Mouse (Mus musculus) intestine, embryonic 15.5 days (tissue): ENCODE data around the gene Erbb2. TPM values are rescaled to one million over a fixed set of nuclear protein-coding genes. Genes with fewer than 3 reads are reported as not detected.

Experiments
- ATAC-seq: fragments of 200-750 bp; cut with Nextera tagmentation; 2 replicates; pipeline ENCODE4 v1.8.0; 2017; ENCODE audit warnings: moderate TSS enrichment, moderate library complexity
- H3K27ac ChIP-seq: fragments of 300-500 bp; sonication (generic); 2 replicates; pipeline ENCODE4 v1.5.1; 2015; ENCODE audit warnings: mild to moderate bottlenecking, inconsistent platforms
- H3K27me3 ChIP-seq: fragments of 300-500 bp; sonication (generic); replicated peaks from 2 replicates; pipeline ENCODE4 v1.6.1; 2015; ENCODE audit warnings: inconsistent platforms
- H3K36me3 ChIP-seq: fragments of 300-500 bp; sonication (generic); 2 replicates; pipeline ENCODE4 v1.6.1; 2015; ENCODE audit warnings: inconsistent platforms
- H3K4me1 ChIP-seq: fragments of 300-500 bp; sonication (generic); replicated peaks from 2 replicates; pipeline ENCODE4 v1.6.1; 2015; ENCODE audit warnings: inconsistent platforms
- H3K4me2 ChIP-seq: fragments of 300-500 bp; sonication (generic); replicated peaks from 2 replicates; pipeline ENCODE4 v1.6.1; 2015; ENCODE audit warnings: mild to moderate bottlenecking, inconsistent platforms
- H3K4me3 ChIP-seq: fragments of 300-500 bp; sonication (generic); replicated peaks from 2 replicates; pipeline ENCODE4 v1.5.1; 2015; ENCODE audit warnings: inconsistent platforms
- H3K9ac ChIP-seq: fragments of 300-500 bp; sonication (generic); 2 replicates; pipeline ENCODE4 v1.6.1; 2015; ENCODE audit warnings: inconsistent platforms
- H3K9me3 ChIP-seq: fragments of 300-500 bp; sonication (generic); 2 replicates; pipeline ENCODE4 v1.6.1; 2016; ENCODE audit warnings: inconsistent platforms
- WGBS: fragments of 180-500 bp; shearing (Covaris S2); methylation state at CpG from one replicate; pipeline ENCODE4 v1.1.7; 2015; 5-methylcytosine and 5-hydroxymethylcytosine counted together
- polyA plus RNA-seq: library from polyadenylated mRNA; unstranded; fragments of >200 nt; fragmentation: Nextera tagmentation; extraction: Ambion mirVana; gene quantifications from 2 replicates; pipeline ENCODE4 v1.2.1, GENCODE M21; 2015

The Erbb2 gene
- polyA plus RNA-seq, 1 experiment from 2014 or later: 31.9 TPM

- H3K36me3 ChIP-seq: no peaks in the 10 kb centered on the region
- H3K4me1 ChIP-seq: peaks cover 9% of the 10 kb centered on the region
- 56% methylated on average over 14 of the region's 14 CpGs for WGBS
- H3K9ac ChIP-seq: peak overlapping the region; percentile 8; the same call in 1 of the 2 replicates
- H3K4me3 ChIP-seq: no peak overlapping the region
- no peak overlapping the region for H3K4me2 ChIP-seq
- no peaks in the 10 kb centered on the region for H3K9me3 ChIP-seq
- H3K27me3 ChIP-seq: peaks cover 30% of the 10 kb centered on the region
- ATAC-seq: no peak
- H3K27ac ChIP-seq: no peak overlapping the region
Observed at GRCm38 (mm10) chr11:98387056-98387577, 25.2 kb upstream of the Erbb2 start.

- no peak overlapping the region for H3K27ac ChIP-seq
- no peak overlapping the region for H3K9ac ChIP-seq
- peaks cover 19% of the 10 kb centered on the region for H3K4me1 ChIP-seq
- ATAC-seq: no peak
- no peak overlapping the region for H3K4me2 ChIP-seq
- H3K36me3 ChIP-seq: no peaks in the 10 kb centered on the region
- H3K27me3 ChIP-seq: peaks cover 30% of the 10 kb centered on the region
- H3K9me3 ChIP-seq: no peaks in the 10 kb centered on the region
- no peak overlapping the region for H3K4me3 ChIP-seq
- 74% methylated on average over 10 of the region's 10 CpGs for WGBS
Observed at GRCm38 (mm10) chr11:98388282-98388681, 24.0 kb upstream of the Erbb2 start.

GRCm38 (mm10) chr11:98389221-98389780 is 23.0 kb upstream of the Erbb2 start:
- H3K9ac ChIP-seq: no peak overlapping the region
- H3K4me3 ChIP-seq: no peak overlapping the region
- H3K27ac ChIP-seq: no peak overlapping the region
- H3K4me1 ChIP-seq: peaks cover 29% of the 10 kb centered on the region
- H3K27me3 ChIP-seq: peaks cover 27% of the 10 kb centered on the region
- no peak overlapping the region for H3K4me2 ChIP-seq
- ATAC-seq: no peak
- WGBS: 28% methylated on average over 9 of the region's 9 CpGs
- no peaks in the 10 kb centered on the region for H3K9me3 ChIP-seq
- H3K36me3 ChIP-seq: no peaks in the 10 kb centered on the region

GRCm38 (mm10) chr11:98390141-98390540 is 22.1 kb upstream of the Erbb2 start:
- Histone ChIP-seq H3K9ac (no peak overlapping the region), H3K4me2 (no peak overlapping the region), H3K36me3 (no peaks in the 10 kb centered on the region), H3K27me3 (peaks cover 27% of the 10 kb centered on the region), H3K4me1 (peaks cover 34% of the 10 kb centered on the region), H3K4me3 (no peak overlapping the region), H3K27ac (no peak overlapping the region), H3K9me3 (no peaks in the 10 kb centered on the region)
- ATAC-seq: no peak
- WGBS: 79% methylated on average over 12 of the region's 12 CpGs

GRCm38 (mm10) chr11:98392034-98392433 is 20.2 kb upstream of the Erbb2 start:
- Histone ChIP-seq H3K4me1 (peaks cover 34% of the 10 kb centered on the region), H3K4me3 (no peak overlapping the region)
- 16% methylated on average over 7 of the region's 8 CpGs for WGBS

GRCm38 (mm10) chr11:98392645-98393044 is 19.6 kb upstream of the Erbb2 start:
- Histone ChIP-seq H3K9ac (peak overlapping the region; percentile 23; the same call in 1 of the 2 replicates), H3K4me1 (peaks cover 34% of the 10 kb centered on the region), H3K4me3 (no peak overlapping the region), H3K4me2 (peak overlapping the region; percentile 17), H3K36me3 (0 out of 2 replicates have a peak, but pooled peaks cover 4% of the 10 kb centered on the region), H3K27ac (peak overlapping the region; percentile 86), H3K9me3 (no peaks in the 10 kb centered on the region), H3K27me3 (peaks cover 7% of the 10 kb centered on the region)
- whole genome bisulfite sequencing: 46% methylated on average over 4 of the region's 4 CpGs
- peak; percentile 35; the same call in 1 of the 2 replicates for ATAC-seq

More at GRCm38 (mm10) chr11:98392034-98392433, 20.2 kb upstream of the Erbb2 start:
- 0 out of 2 replicates have a peak, but pooled peaks have one; percentile 11 for ATAC-seq
- Histone ChIP-seq H3K9ac (peak overlapping the region; percentile 23; the same call in 1 of the 2 replicates), H3K4me2 (0 out of 2 replicates have a peak overlapping the region, but pooled peaks have one; percentile 17), H3K36me3 (no peaks in the 10 kb centered on the region), H3K27me3 (peaks cover 14% of the 10 kb centered on the region), H3K27ac (peak overlapping the region; percentile 86), H3K9me3 (no peaks in the 10 kb centered on the region)

GRCm38 (mm10) chr11:98393317-98393716 is 19.0 kb upstream of the Erbb2 start:
- Histone ChIP-seq H3K4me2 (peak overlapping the region; percentile 17; the same call in 1 of the 2 replicates), H3K27ac (peak overlapping the region; percentile 86), H3K4me1 (peaks cover 34% of the 10 kb centered on the region), H3K9me3 (no peaks in the 10 kb centered on the region), H3K9ac (no peak overlapping the region), H3K27me3 (peaks cover under 1% of the 10 kb centered on the region), H3K4me3 (no peak overlapping the region), H3K36me3 (0 out of 2 replicates have a peak, but pooled peaks cover 4% of the 10 kb centered on the region)
- 66% methylated on average over 6 of the region's 6 CpGs for WGBS
- ATAC-seq: peak; percentile 41

- Histone ChIP-seq H3K4me2 (no peak overlapping the region), H3K36me3 (0 out of 2 replicates have a peak, but pooled peaks cover 4% of the 10 kb centered on the region), H3K9me3 (no peaks in the 10 kb centered on the region), H3K4me1 (peaks cover 34% of the 10 kb centered on the region), H3K27me3 (no peaks in the 10 kb centered on the region), H3K27ac (peak overlapping the region; percentile 86), H3K4me3 (no peak overlapping the region), H3K9ac (no peak overlapping the region)
- 44% methylated on average over 6 of the region's 6 CpGs for WGBS
- no peak for ATAC-seq
Observed at GRCm38 (mm10) chr11:98394301-98394700, 18.0 kb upstream of the Erbb2 start.

GRCm38 (mm10) chr11:98395041-98395440 is 17.2 kb upstream of the Erbb2 start:
- H3K4me2 ChIP-seq: peak overlapping the region; percentile 11; the same call in 1 of the 2 replicates
- ATAC-seq: peak; percentile 88
- H3K36me3 ChIP-seq: 0 out of 2 replicates have a peak, but pooled peaks cover 4% of the 10 kb centered on the region
- H3K4me1 ChIP-seq: peaks cover 34% of the 10 kb centered on the region
- no peak overlapping the region for H3K9ac ChIP-seq
- 36% methylated on average over 4 of the region's 4 CpGs for WGBS
- H3K4me3 ChIP-seq: no peak overlapping the region
- no peaks in the 10 kb centered on the region for H3K9me3 ChIP-seq
- H3K27me3 ChIP-seq: no peaks in the 10 kb centered on the region
- H3K27ac ChIP-seq: peak overlapping the region; percentile 86

- Histone ChIP-seq H3K36me3 (0 out of 2 replicates have a peak, but pooled peaks cover 4% of the 10 kb centered on the region), H3K4me3 (no peak overlapping the region), H3K9ac (no peak overlapping the region), H3K27me3 (no peaks in the 10 kb centered on the region), H3K4me1 (peaks cover 24% of the 10 kb centered on the region), H3K27ac (no peak overlapping the region), H3K9me3 (no peaks in the 10 kb centered on the region), H3K4me2 (no peak overlapping the region)
- WGBS: 90% methylated on average over 7 of the region's 7 CpGs
- ATAC-seq: no peak
Observed at GRCm38 (mm10) chr11:98397946-98398345, 14.3 kb upstream of the Erbb2 start.

GRCm38 (mm10) chr11:98400161-98400726 is 12.0 kb upstream of the Erbb2 start, which contains the start of gene Pgap3:
Gene Pgap3 (minus strand): TSS chr11:98400490.
- no peaks in the 10 kb centered on the region for H3K9me3 ChIP-seq
- peak within 1 kb of the TSS; percentile 71 for H3K4me3 ChIP-seq
- 0 out of 2 replicates have a peak, but pooled peaks cover 4% of the 10 kb centered on the region for H3K36me3 ChIP-seq
- H3K9ac ChIP-seq: peak within 1 kb of the TSS; percentile 82
- under 1% methylated on average over 40 of the region's 40 CpGs for WGBS
- H3K27me3 ChIP-seq: no peaks in the 10 kb centered on the region
- peaks cover 5% of the 10 kb centered on the region for H3K4me1 ChIP-seq
- H3K27ac ChIP-seq: peak within 1 kb of the TSS; percentile 99
- peak within 1 kb of the TSS; percentile 64 for H3K4me2 ChIP-seq
- ATAC-seq: peak; percentile 86

- no peaks in the 10 kb centered on the region for H3K27me3 ChIP-seq
- H3K4me3 ChIP-seq: peak overlapping the region; percentile 71
- 45% methylated on average over 3 of the region's 3 CpGs for WGBS
- H3K4me1 ChIP-seq: peaks cover 5% of the 10 kb centered on the region
- H3K9ac ChIP-seq: peak overlapping the region; percentile 82
- 0 out of 2 replicates have a peak, but pooled peaks cover 4% of the 10 kb centered on the region for H3K36me3 ChIP-seq
- no peaks in the 10 kb centered on the region for H3K9me3 ChIP-seq
- peak overlapping the region; percentile 99 for H3K27ac ChIP-seq
- H3K4me2 ChIP-seq: peak overlapping the region; percentile 64
- ATAC-seq: peak; percentile 76
Observed at GRCm38 (mm10) chr11:98400816-98401215, 11.5 kb upstream of the Erbb2 start.
